Mouse (Mus musculus) megakaryocyte-erythroid progenitor cell, adult 5-6 weeks (primary cell): ENCODE results near the gene Serpinb3b. TPM values are rescaled to one million over a fixed set of nuclear protein-coding genes. Genes with fewer than 3 reads are reported as not detected.
"Not testable (repeated sequence)": the region's sequence is repeated elsewhere in the genome, so short reads cannot be mapped to it uniquely, and the experiment has no call there.

Source experiments
- ATAC-seq: replicated peaks from 2 replicates; pipeline ENCODE4 v1.8.0; 2016; ENCODE audit warnings: mild to moderate bottlenecking, inconsistent platforms; ENCODE audit not compliant: severe bottlenecking, poor library complexity, low FRiP score, low TSS enrichment
- total RNA-seq, 2 experiments: library from RNA; stranded (forward) in 1 of 2; stranded (reverse) in 1 of 2; fragments of 200-1000, 215-1000 nt in 1 of 2; fragments of >200 nt in 1 of 2; fragmentation: Nextera tagmentation in 1 of 2; gene quantifications; 2 replicates each; pipeline ENCODE4 v1.2.3; 2014 to 2017

Serpinb3b gene
- not detected in 2 replicates for total RNA-seq (2014; fragmentation: Nextera tagmentation)
- not detected in 2 replicates for total RNA-seq (2017)

GRCm38 (mm10) chr1:107278261-107278660 lies at the start of gene Serpinb3b, which contains the start of gene Serpinb3c:
Gene Serpinb3b, minus strand, starts transcription at chr1:107278361.
Gene Serpinb3c, minus strand, starts transcription at chr1:107278371.
- ATAC-seq = not testable (repeated sequence)

- ATAC-seq = peak; percentile 70; the same call in 1 of the 2 replicates
Observed at GRCm38 (mm10) chr1:107243170-107243569, 35.0 kb downstream of the Serpinb3b start.

- ATAC-seq = not testable (repeated sequence)
Observed at GRCm38 (mm10) chr1:107217276-107217675, 60.9 kb downstream of the Serpinb3b start.

- 0 out of 2 replicates have a peak, but pooled peaks have one; percentile 55 for ATAC-seq
Observed at GRCm38 (mm10) chr1:107127453-107127852, 150.7 kb downstream of the Serpinb3b start.

Other genes with a start within 250 kb of the Serpinb3b start
- gene Serpinb3a, start 226.1 kb downstream of the Serpinb3b start, total RNA-seq (2014; fragmentation: Nextera tagmentation) = not detected in 2 replicates
- gene Serpinb3a, start 226.1 kb downstream of the Serpinb3b start, total RNA-seq (2017) = not detected in 2 replicates
- not detected in 2 replicates for gene Serpinb3d, start 194.9 kb downstream of the Serpinb3b start, total RNA-seq (2014; fragmentation: Nextera tagmentation)
- not detected in 2 replicates for gene Serpinb3d, start 194.9 kb downstream of the Serpinb3b start, total RNA-seq (2017)
- gene Serpinb3c, start within 50 bp of the Serpinb3b start, total RNA-seq (2014; fragmentation: Nextera tagmentation) = not detected in 2 replicates
- not detected in 2 replicates for gene Serpinb3c, start within 50 bp of the Serpinb3b start, total RNA-seq (2017)
- gene Serpinb11, start 82.8 kb upstream of the Serpinb3b start, total RNA-seq (2014; fragmentation: Nextera tagmentation) = not detected in 2 replicates
- gene Serpinb11, start 82.8 kb upstream of the Serpinb3b start, total RNA-seq (2017) = not detected in 2 replicates
- not detected in 2 replicates for gene Serpinb7, start 121.3 kb upstream of the Serpinb3b start, total RNA-seq (2014; fragmentation: Nextera tagmentation)
- gene Serpinb7, start 121.3 kb upstream of the Serpinb3b start, total RNA-seq (2017) = not detected in 2 replicates
- not detected in 2 replicates for gene Serpinb2, start 233.1 kb upstream of the Serpinb3b start, total RNA-seq (2014; fragmentation: Nextera tagmentation)
- not detected in 2 replicates for gene Serpinb2, start 233.1 kb upstream of the Serpinb3b start, total RNA-seq (2017)